Mouse (Mus musculus) kidney, adult 2 months (tissue): ENCODE data around the gene Apool. TPM values are rescaled to one million over a fixed set of nuclear protein-coding genes. Genes with fewer than 3 reads are reported as not detected.
A peak's percentile ranks its signal among the peaks of the same experiment; 100 is the strongest.
"Not testable (repeated sequence)": the region's sequence is repeated elsewhere in the genome, so short reads cannot be mapped to it uniquely, and the experiment has no call there.

ENCODE experiments used
- DNase-seq: peaks from one replicate; pipeline ENCODE4 v3.0.0; 2021
- H3K27ac ChIP-seq: fragments of 200-500 bp; 2 replicates; pipeline ENCODE4 v1.5.1; 2012; ENCODE audit warnings: low read depth, low read length, control low read depth, inconsistent platforms; ENCODE audit not compliant: insufficient read depth
- H3K27me3 ChIP-seq: fragments of 200-500 bp; replicated peaks from 2 replicates; pipeline ENCODE4 v1.6.1; 2012; ENCODE audit warnings: mild to moderate bottlenecking, moderate library complexity, low read length, inconsistent platforms; ENCODE audit not compliant: control insufficient read depth, insufficient read depth
- H3K36me3 ChIP-seq: fragments of 200-500 bp; 2 replicates; pipeline ENCODE4 v1.6.1; 2012; ENCODE audit warnings: mild to moderate bottlenecking, moderate library complexity, low read length, inconsistent platforms; ENCODE audit not compliant: control insufficient read depth, insufficient read depth
- H3K4me1 ChIP-seq: fragments of 200-500 bp; 2 replicates; pipeline ENCODE4 v1.6.1; 2011; ENCODE audit warnings: low read length; ENCODE audit not compliant: control insufficient read depth, insufficient read depth
- H3K4me3 ChIP-seq: fragments of 200-500 bp; 2 replicates; pipeline ENCODE4 v1.5.1; 2011; ENCODE audit warnings: mild to moderate bottlenecking, low read depth, low read length, control low read depth; ENCODE audit not compliant: insufficient read depth
- CTCF ChIP-seq: fragments of 200-500 bp; conservative IDR thresholded peaks from 2 replicates; pipeline ENCODE4 v1.5.1; 2011; ENCODE audit warnings: low read depth, mild to moderate bottlenecking, control low read depth, low read length, moderate library complexity, mixed read lengths; ENCODE audit not compliant: insufficient read depth, insufficient read length
- POLR2A ChIP-seq: fragments of 200-500 bp; IDR thresholded peaks from one replicate; pipeline ENCODE4 v1.6.1; 2011; ENCODE audit warnings: low read depth, low read length, control low read depth
- WGBS: fragments of 180-500 bp; shearing (Covaris S2); methylation state at CpG from one replicate; pipeline ENCODE4 v1.1.7; 2018; 5-methylcytosine and 5-hydroxymethylcytosine counted together
- polyA plus RNA-seq: library from polyadenylated mRNA; depleted of rRNA; stranded (reverse); fragments of >200 nt; gene quantifications from 2 replicates; pipeline ENCODE4 v1.2.3, GENCODE M21; 2012; rRNA removed

The Apool gene
- polyA plus RNA-seq, 1 experiment: 15.0 TPM

DNA sequence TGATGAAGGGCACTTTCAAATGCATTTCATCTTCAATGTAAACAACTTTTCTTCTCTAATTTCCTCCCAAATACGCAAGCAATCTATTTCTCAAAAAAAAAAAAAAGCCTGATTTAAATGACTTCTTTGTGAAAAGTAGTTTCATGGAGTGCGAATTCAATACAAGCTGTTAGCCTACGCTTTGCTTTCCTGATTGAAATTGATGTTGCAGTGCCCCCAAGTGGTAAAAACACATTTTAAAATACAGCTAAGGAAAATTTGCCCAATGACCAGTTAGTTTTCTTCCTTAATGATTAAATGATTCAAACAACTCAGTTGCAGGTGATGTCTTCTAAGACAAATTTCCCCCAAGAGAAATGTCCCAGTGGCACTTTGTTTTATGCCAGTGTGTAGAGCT lies 37.3 kb downstream of the Apool start:
- Histone ChIP-seq H3K4me1 (no peaks in the 10 kb centered on the region), H3K27me3 (no peaks in the 10 kb centered on the region), H3K4me3 (no peak overlapping the region), H3K36me3 (no peaks in the 10 kb centered on the region), H3K27ac (no peak overlapping the region)
- DNase-seq: peak; percentile 51
- TF ChIP-seq CTCF: no peak
- TF ChIP-seq POLR2A: no peak
- 29% methylated on average over 3 of the region's 3 CpGs for WGBS

DNA sequence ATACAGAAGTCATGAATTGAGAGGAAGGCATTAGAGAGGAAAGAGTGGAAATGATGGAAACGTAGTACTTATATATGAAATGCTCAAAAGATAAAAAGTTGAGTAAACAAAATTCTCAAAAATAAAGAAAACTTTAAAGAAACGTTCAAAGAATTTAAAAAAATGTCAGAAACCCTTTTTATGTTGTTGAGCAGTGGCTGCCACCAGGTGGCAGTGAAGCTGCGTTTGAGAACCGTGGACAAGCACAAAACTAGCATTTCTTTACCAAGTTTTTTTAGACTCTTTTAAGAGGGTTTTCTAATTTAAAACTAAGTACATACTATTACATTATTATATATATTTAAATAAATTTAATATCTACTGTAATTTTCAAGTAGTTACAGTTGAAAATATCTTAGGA lies 57.3 kb downstream of the Apool start:
- H3K27ac ChIP-seq: no peak overlapping the region
- DNase-seq: no peak
- H3K36me3 ChIP-seq: no peaks in the 10 kb centered on the region
- no peak overlapping the region for H3K4me3 ChIP-seq
- whole genome bisulfite sequencing: 33% methylated on average over 4 of the region's 4 CpGs
- no peaks in the 10 kb centered on the region for H3K4me1 ChIP-seq
- no peaks in the 10 kb centered on the region for H3K27me3 ChIP-seq
- TF ChIP-seq POLR2A (no peak), CTCF (peak; percentile 38)

DNA sequence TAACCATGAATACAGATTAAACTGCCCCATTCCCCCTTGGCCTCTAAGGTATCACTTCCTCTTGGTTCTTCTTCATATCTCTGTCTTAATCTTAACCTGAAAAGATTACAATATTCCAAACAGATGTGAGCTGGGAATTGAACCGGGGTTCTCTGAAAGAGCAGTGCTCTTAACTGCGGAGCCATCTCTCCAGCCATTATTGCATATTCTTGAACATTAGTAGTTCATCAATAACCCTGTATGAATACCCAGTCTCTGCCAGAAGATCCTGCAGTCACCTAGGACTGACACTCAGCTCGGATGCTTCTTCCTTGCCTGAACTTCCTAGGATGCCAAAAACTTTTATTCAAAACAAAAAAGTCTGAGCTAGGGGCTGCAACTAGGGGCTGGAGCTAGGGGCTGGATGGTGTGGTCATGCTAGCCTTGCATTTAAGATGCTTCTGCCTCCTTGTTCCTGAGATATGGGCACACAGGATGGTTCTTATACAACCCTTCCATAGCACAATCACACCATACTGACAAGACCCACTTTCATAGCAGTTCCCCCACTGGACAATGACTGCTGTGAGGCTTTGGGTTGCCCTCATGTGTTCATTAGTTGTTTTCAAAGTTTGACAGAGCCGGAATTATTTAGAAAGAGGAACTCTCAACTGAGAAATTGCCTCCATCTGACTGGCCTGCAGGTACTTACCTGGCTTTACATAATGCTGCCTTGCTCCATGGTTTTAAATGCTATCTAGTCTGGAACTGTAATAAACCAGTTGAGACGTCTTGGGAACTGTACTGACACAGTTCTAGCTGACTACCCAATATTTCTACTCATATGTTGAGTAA lies 59.7 kb downstream of the Apool start:
- not testable (repeated sequence) for H3K27me3 ChIP-seq, H3K36me3 ChIP-seq, H3K27ac ChIP-seq, H3K4me3 ChIP-seq, H3K4me1 ChIP-seq
- WGBS: 89% methylated on average over 5 of the region's 5 CpGs
- DNase-seq: peak; percentile 27

DNA sequence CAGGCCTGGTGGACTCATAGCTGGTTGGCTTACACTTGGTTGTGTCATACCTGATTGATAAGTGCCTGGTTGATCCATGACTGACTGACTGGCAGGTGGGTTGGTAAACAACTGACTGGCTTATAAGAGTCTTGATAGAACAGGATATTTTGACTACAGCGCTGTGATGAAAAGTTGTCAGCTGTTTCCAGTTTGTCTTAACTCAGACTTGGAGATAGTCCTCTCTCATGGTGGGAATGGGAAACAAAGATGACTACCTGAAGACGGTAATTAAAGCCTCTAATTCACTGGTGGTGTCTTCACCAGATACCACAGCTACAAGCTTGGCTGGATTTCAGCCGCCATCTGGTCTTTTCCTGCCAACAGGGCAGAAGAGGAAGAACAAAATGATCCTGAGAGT lies 95.5 kb downstream of the Apool start, which contains the start of gene Satl1:
Satl1 (minus strand) TSS at position 101 of the 400 bp plus-strand sequence.
- no peaks in the 10 kb centered on the region for H3K36me3 ChIP-seq
- no peaks in the 10 kb centered on the region for H3K4me1 ChIP-seq
- no peaks in the 10 kb centered on the region for H3K27me3 ChIP-seq
- WGBS: 94% methylated on average over 3 of the region's 3 CpGs
- no peak for DNase-seq
- no peak within 1 kb of the TSS for H3K4me3 ChIP-seq
- no peak within 1 kb of the TSS for H3K27ac ChIP-seq
- TF ChIP-seq POLR2A: no peak
- TF ChIP-seq CTCF: no peak

DNA sequence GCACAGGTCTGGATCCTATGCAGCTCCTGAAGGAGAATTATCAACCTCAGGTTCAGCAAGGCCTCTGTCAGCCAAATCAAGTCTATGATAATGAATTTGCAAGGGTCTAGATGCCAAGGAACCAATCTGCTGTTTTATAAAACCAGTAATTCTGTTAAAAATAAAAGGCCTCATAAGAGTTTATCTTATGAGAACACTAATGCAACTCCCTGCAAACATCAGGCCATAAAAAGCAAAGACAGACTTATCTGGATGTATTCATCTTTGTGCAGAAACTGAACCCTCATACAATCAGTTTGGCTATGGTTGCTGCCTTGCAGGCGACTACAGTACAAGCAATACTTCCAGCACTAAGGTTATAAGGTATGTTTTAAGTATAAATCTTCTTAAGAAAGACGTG lies 101.2 kb downstream of the Apool start:
- no peak overlapping the region for H3K27ac ChIP-seq
- H3K4me1 ChIP-seq: no peaks in the 10 kb centered on the region
- H3K4me3 ChIP-seq: no peak overlapping the region
- WGBS: 78% methylated on average over 2 of the region's 2 CpGs
- no peaks in the 10 kb centered on the region for H3K27me3 ChIP-seq
- DNase-seq: no peak
- TF ChIP-seq POLR2A (no peak), CTCF (no peak)
- no peaks in the 10 kb centered on the region for H3K36me3 ChIP-seq

Other genes with a start within 250 kb of the Apool start
- gene 4933403O08Rik, start 72.3 kb upstream of the Apool start, polyA plus RNA-seq: not detected in 2 replicates
- gene Satl1, start 95.4 kb downstream of the Apool start, polyA plus RNA-seq: not detected in 2 replicates
- gene 2010106E10Rik, start 183.9 kb downstream of the Apool start, polyA plus RNA-seq: not detected in 2 replicates